Mouse (Mus musculus): ENCODE results near the gene Afmid. TPM values are rescaled to one million over a fixed set of nuclear protein-coding genes. Genes with fewer than 3 reads are reported as not detected.

Afmid gene
- polyA plus RNA-seq, 1 experiment from 2014 or later = 17.5 TPM

GRCm38 (mm10) chr11:117863174-117863856, 37.6 kb downstream of the Afmid start:
- 49% methylated on average over 11 of the region's 11 CpGs for WGBS
- Histone ChIP-seq H3K4me3 (ENCODE audit: low read length) (no peak overlapping the region), H3K9me3 (replicated peaks; ENCODE audit: control insufficient read depth, low read length) (no peaks in the 10 kb centered on the region), H3K27me3 (ENCODE audit: control insufficient read depth, insufficient read depth, low read length) (peaks cover 26% of the 10 kb centered on the region), H3K36me3 (ENCODE audit: control insufficient read depth, insufficient read depth) (no peaks in the 10 kb centered on the region), H3K4me1 (ENCODE audit: control insufficient read depth, insufficient read depth, low read length) (no peaks in the 10 kb centered on the region), H3K9ac (ENCODE audit: low read length) (no peak overlapping the region), H3K4me2 (ENCODE audit: low read depth, low read length) (no peak overlapping the region), H3K27ac (ENCODE audit: low read length) (no peak overlapping the region)
- ATAC-seq (replicated peaks; ENCODE audit: extremely low read depth, insufficient read depth, low FRiP score) = no peak

- peaks cover 23% of the 10 kb centered on the region for H3K27me3 ChIP-seq (ENCODE audit: control insufficient read depth, insufficient read depth, low read length)
- no peak overlapping the region for H3K9ac ChIP-seq (ENCODE audit: low read length)
- no peak overlapping the region for H3K4me3 ChIP-seq (ENCODE audit: low read length)
- no peak overlapping the region for H3K27ac ChIP-seq (ENCODE audit: low read length)
- no peak for ATAC-seq (replicated peaks; ENCODE audit: extremely low read depth, insufficient read depth, low FRiP score)
- no peaks in the 10 kb centered on the region for H3K36me3 ChIP-seq (ENCODE audit: control insufficient read depth, insufficient read depth)
- H3K9me3 ChIP-seq (replicated peaks; ENCODE audit: control insufficient read depth, low read length) = no peaks in the 10 kb centered on the region
- no peak overlapping the region for H3K4me2 ChIP-seq (ENCODE audit: low read depth, low read length)
- WGBS = 73% methylated on average over 2 of the region's 2 CpGs
- H3K4me1 ChIP-seq (ENCODE audit: control insufficient read depth, insufficient read depth, low read length) = no peaks in the 10 kb centered on the region
Measured at GRCm38 (mm10) chr11:117864805-117865204, 39.1 kb downstream of the Afmid start.

DNA sequence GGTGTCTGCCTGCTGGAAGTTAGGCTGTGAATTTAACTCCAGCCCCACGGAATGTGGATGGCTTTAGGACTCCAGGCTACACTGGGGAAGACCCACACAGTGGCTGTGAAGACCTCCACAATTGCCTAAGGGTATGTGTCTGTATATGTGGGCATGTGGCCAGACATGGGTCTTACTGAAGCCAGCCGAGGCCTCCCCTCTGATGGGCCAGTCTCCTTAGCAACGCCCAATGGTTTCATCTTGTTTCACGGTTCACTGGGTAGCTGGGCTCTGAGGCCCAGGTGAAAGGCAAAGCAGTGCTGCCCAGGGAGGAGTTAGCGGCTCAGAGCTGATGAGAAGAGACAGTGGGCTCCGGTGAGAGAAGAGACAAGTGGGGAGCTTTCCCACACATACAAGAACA, 40.3 kb downstream of the Afmid start:
- Histone ChIP-seq H3K27ac (ENCODE audit: low read length) (no peak overlapping the region), H3K4me2 (ENCODE audit: low read depth, low read length) (no peak overlapping the region), H3K4me1 (ENCODE audit: control insufficient read depth, insufficient read depth, low read length) (no peaks in the 10 kb centered on the region), H3K9me3 (replicated peaks; ENCODE audit: control insufficient read depth, low read length) (no peaks in the 10 kb centered on the region), H3K27me3 (ENCODE audit: control insufficient read depth, insufficient read depth, low read length) (peaks cover 15% of the 10 kb centered on the region), H3K4me3 (ENCODE audit: low read length) (no peak overlapping the region), H3K9ac (ENCODE audit: low read length) (no peak overlapping the region), H3K36me3 (ENCODE audit: control insufficient read depth, insufficient read depth) (no peaks in the 10 kb centered on the region)
- WGBS = 58% methylated on average over 6 of the region's 6 CpGs
- no peak for ATAC-seq (replicated peaks; ENCODE audit: extremely low read depth, insufficient read depth, low FRiP score)

GRCm38 (mm10) chr11:117870688-117871365, 45.1 kb downstream of the Afmid start:
- Histone ChIP-seq H3K27me3 (ENCODE audit: control insufficient read depth, insufficient read depth, low read length) (no peaks in the 10 kb centered on the region), H3K4me1 (ENCODE audit: control insufficient read depth, insufficient read depth, low read length) (peaks cover 12% of the 10 kb centered on the region), H3K27ac (ENCODE audit: low read length) (no peak overlapping the region), H3K9me3 (replicated peaks; ENCODE audit: control insufficient read depth, low read length) (no peaks in the 10 kb centered on the region), H3K36me3 (ENCODE audit: control insufficient read depth, insufficient read depth) (no peaks in the 10 kb centered on the region), H3K9ac (ENCODE audit: low read length) (no peak overlapping the region), H3K4me2 (ENCODE audit: low read depth, low read length) (no peak overlapping the region), H3K4me3 (ENCODE audit: low read length) (no peak overlapping the region)
- 41% methylated on average over 12 of the region's 12 CpGs for WGBS
- no peak for ATAC-seq (replicated peaks; ENCODE audit: extremely low read depth, insufficient read depth, low FRiP score)

- ATAC-seq (replicated peaks; ENCODE audit: extremely low read depth, insufficient read depth, low FRiP score) = no peak
- Histone ChIP-seq H3K4me2 (ENCODE audit: low read depth, low read length) (no peak overlapping the region), H3K9me3 (replicated peaks; ENCODE audit: control insufficient read depth, low read length) (no peaks in the 10 kb centered on the region), H3K27ac (ENCODE audit: low read length) (peak overlapping the region; percentile 43; the same call in 1 of the 2 replicates), H3K4me3 (ENCODE audit: low read length) (no peak overlapping the region), H3K4me1 (ENCODE audit: control insufficient read depth, insufficient read depth, low read length) (peaks cover 15% of the 10 kb centered on the region), H3K9ac (ENCODE audit: low read length) (no peak overlapping the region), H3K27me3 (ENCODE audit: control insufficient read depth, insufficient read depth, low read length) (no peaks in the 10 kb centered on the region), H3K36me3 (ENCODE audit: control insufficient read depth, insufficient read depth) (no peaks in the 10 kb centered on the region)
- 70% methylated on average over 5 of the region's 5 CpGs for WGBS
Measured at GRCm38 (mm10) chr11:117871376-117871775, 45.7 kb downstream of the Afmid start.

DNA sequence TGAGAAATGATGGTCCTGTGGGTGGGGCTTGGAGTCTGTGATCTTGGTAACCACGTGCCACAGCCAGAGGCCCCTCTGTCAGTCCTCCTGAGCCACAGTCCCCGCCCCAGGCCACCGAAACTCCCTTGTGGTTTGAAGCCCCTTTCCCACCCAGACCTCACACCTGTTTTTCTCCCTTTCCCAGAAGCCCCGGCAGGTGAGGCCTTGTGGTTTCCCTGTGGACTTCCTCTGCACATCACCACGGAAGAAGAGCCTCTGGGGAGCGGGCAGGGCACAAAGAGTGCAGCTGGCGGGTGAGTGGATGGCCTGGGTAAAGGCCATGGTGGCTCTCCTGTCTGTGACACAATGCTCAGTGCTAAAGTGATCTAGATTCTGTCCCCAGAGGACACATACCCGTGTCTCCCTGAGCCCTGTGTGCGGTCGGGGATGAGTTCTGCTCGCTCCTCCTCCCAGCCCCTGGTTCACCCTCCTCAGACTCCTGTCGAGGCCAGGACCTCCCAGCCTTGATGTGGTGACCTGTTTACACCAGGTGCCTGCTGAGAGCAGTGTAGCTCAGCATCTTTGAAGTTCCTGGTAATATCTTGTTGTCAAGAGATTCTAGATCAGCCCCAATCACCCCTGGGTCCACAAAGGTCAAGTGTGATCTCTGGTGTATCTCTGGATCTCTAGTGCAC, 46.3 kb downstream of the Afmid start:
- Histone ChIP-seq H3K36me3 (ENCODE audit: control insufficient read depth, insufficient read depth) (no peaks in the 10 kb centered on the region), H3K9me3 (replicated peaks; ENCODE audit: control insufficient read depth, low read length) (no peaks in the 10 kb centered on the region), H3K4me3 (ENCODE audit: low read length) (no peak overlapping the region), H3K27ac (ENCODE audit: low read length) (peak overlapping the region; percentile 76), H3K9ac (ENCODE audit: low read length) (no peak overlapping the region), H3K27me3 (ENCODE audit: control insufficient read depth, insufficient read depth, low read length) (no peaks in the 10 kb centered on the region), H3K4me1 (ENCODE audit: control insufficient read depth, insufficient read depth, low read length) (peaks cover 19% of the 10 kb centered on the region), H3K4me2 (ENCODE audit: low read depth, low read length) (peak overlapping the region; percentile 97)
- ATAC-seq (replicated peaks; ENCODE audit: extremely low read depth, insufficient read depth, low FRiP score) = peak; percentile 34
- WGBS = 64% methylated on average over 12 of the region's 12 CpGs

DNA sequence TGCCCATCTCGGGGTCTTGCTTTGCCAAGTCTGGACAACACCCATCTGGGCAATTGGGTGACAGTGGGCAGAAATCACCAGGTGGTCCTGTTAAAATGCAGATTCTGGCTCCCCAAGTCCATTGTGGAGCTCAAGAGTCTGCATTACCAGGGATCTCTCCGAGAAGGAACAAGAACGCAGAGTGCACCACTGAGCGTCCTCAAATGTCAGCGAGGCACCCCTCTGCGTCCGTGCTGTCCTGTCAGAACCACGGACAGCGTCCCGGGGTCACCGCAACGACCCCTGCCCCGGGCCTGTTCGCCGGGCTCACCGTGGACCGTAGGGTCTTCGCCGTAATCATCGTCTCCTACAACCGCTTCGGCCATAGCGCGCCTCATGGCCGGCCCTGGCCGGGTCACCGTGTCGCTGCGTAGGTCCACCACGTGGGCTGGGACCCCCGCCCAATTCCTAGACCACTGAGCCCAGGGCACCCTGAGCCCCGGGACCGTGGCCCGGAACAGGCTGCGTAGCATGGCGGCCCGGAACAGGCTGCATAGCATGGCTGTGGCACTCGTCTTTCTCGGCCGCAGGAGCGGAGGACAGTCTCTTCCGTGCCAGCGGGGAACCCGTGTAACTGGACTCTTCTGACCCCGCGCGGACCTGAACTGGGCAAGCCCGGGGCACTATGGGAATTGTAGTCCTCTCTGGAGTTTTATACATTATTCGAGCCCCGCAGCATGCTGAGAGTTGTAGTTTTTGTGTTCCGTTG, 47.3 kb downstream of the Afmid start, which contains the start of gene Tha1:
Gene Tha1 (minus strand): TSS at position 621 of the 748 bp plus-strand sequence.
- H3K4me2 ChIP-seq (ENCODE audit: low read depth, low read length) = peak within 1 kb of the TSS; percentile 97
- H3K4me3 ChIP-seq (ENCODE audit: low read length) = peak within 1 kb of the TSS; percentile 79
- no peaks in the 10 kb centered on the region for H3K27me3 ChIP-seq (ENCODE audit: control insufficient read depth, insufficient read depth, low read length)
- peak within 1 kb of the TSS; percentile 86 for H3K9ac ChIP-seq (ENCODE audit: low read length)
- peak; percentile 72 for ATAC-seq (replicated peaks; ENCODE audit: extremely low read depth, insufficient read depth, low FRiP score)
- 2% methylated on average over 51 of the region's 51 CpGs for WGBS
- H3K9me3 ChIP-seq (replicated peaks; ENCODE audit: control insufficient read depth, low read length) = no peaks in the 10 kb centered on the region
- peak within 1 kb of the TSS; percentile 76 for H3K27ac ChIP-seq (ENCODE audit: low read length)
- peaks cover 23% of the 10 kb centered on the region for H3K4me1 ChIP-seq (ENCODE audit: control insufficient read depth, insufficient read depth, low read length)
- H3K36me3 ChIP-seq (ENCODE audit: control insufficient read depth, insufficient read depth) = no peaks in the 10 kb centered on the region

- H3K27ac ChIP-seq (ENCODE audit: low read length) = no peak overlapping the region
- H3K4me1 ChIP-seq (ENCODE audit: control insufficient read depth, insufficient read depth, low read length) = peaks cover 34% of the 10 kb centered on the region
- no peaks in the 10 kb centered on the region for H3K27me3 ChIP-seq (ENCODE audit: control insufficient read depth, insufficient read depth, low read length)
- no peaks in the 10 kb centered on the region for H3K36me3 ChIP-seq (ENCODE audit: control insufficient read depth, insufficient read depth)
- WGBS = 62% methylated on average over 4 of the region's 4 CpGs
- no peak overlapping the region for H3K9ac ChIP-seq (ENCODE audit: low read length)
- no peak overlapping the region for H3K4me3 ChIP-seq (ENCODE audit: low read length)
- no peak for ATAC-seq (replicated peaks; ENCODE audit: extremely low read depth, insufficient read depth, low FRiP score)
- no peaks in the 10 kb centered on the region for H3K9me3 ChIP-seq (replicated peaks; ENCODE audit: control insufficient read depth, low read length)
- H3K4me2 ChIP-seq (ENCODE audit: low read depth, low read length) = no peak overlapping the region
Measured at GRCm38 (mm10) chr11:117874419-117874818, 48.7 kb downstream of the Afmid start.
